Mouse (Mus musculus) cerebellum, adult 2 months (tissue): ENCODE measurements around the gene Il15. TPM values are rescaled to one million over a fixed set of nuclear protein-coding genes. Genes with fewer than 3 reads are reported as not detected.

ENCODE experiments used
- DNase-seq, 2 experiments: peaks; one replicate each; pipeline ENCODE4 v3.0.0; 2021
- H3K27ac ChIP-seq: fragments of 200-500 bp; 2 replicates; pipeline ENCODE4 v1.5.1; 2012; ENCODE audit warnings: low read length, control low read depth, inconsistent platforms; ENCODE audit not compliant: insufficient read depth
- H3K27me3 ChIP-seq: fragments of 200-500 bp; 2 replicates; pipeline ENCODE4 v1.6.1; 2012; ENCODE audit warnings: inconsistent platforms, mild to moderate bottlenecking, low read length, moderate library complexity; ENCODE audit not compliant: control insufficient read depth, insufficient read depth
- H3K4me1 ChIP-seq: fragments of 200-500 bp; 2 replicates; pipeline ENCODE4 v1.6.1; 2011; ENCODE audit warnings: low read length; ENCODE audit not compliant: control insufficient read depth, insufficient read depth
- H3K4me3 ChIP-seq: fragments of 200-500 bp; replicated peaks from 2 replicates; pipeline ENCODE3; 2011; ENCODE audit warnings: mild to moderate bottlenecking, low read depth, low read length, control low read depth; ENCODE audit not compliant: insufficient read depth
- CTCF ChIP-seq: fragments of 200-500 bp; IDR thresholded peaks from 2 replicates; pipeline ENCODE4 v1.5.1; 2011; ENCODE audit warnings: low read depth, mild to moderate bottlenecking, control low read depth, low read length, moderate library complexity, borderline replicate concordance; ENCODE audit not compliant: insufficient read depth
- POLR2A ChIP-seq: fragments of 200-500 bp; IDR thresholded peaks from 2 replicates; pipeline ENCODE4 v1.6.1; 2011; ENCODE audit warnings: low read length, control low read depth, borderline replicate concordance; ENCODE audit not compliant: insufficient read depth
- WGBS: fragments of 180-500 bp; shearing (Covaris S2); methylation state at CpG from one replicate; pipeline ENCODE4 v1.1.7; 2018; 5-methylcytosine and 5-hydroxymethylcytosine counted together
- polyA plus RNA-seq: library from polyadenylated mRNA; depleted of rRNA; stranded (reverse); fragments of >200 nt; gene quantifications from 2 replicates; pipeline ENCODE4 v1.2.3, GENCODE M21; 2012

Gene Il15
- polyA plus RNA-seq, 1 experiment = 5.4 TPM

- 2% methylated on average over 1 of the region's 1 CpGs for WGBS
- peak in 1 of 2 experiments; percentile 43 for DNase-seq
- Histone ChIP-seq H3K27ac (no peak overlapping the region), H3K4me1 (no peaks in the 10 kb centered on the region), H3K4me3 (no peak overlapping the region), H3K27me3 (no peaks in the 10 kb centered on the region)
- TF ChIP-seq POLR2A = no peak
- no peak for TF ChIP-seq CTCF
Observed at GRCm38 (mm10) chr8:82306424-82306823, 96.6 kb downstream of the Il15 start.

DNA sequence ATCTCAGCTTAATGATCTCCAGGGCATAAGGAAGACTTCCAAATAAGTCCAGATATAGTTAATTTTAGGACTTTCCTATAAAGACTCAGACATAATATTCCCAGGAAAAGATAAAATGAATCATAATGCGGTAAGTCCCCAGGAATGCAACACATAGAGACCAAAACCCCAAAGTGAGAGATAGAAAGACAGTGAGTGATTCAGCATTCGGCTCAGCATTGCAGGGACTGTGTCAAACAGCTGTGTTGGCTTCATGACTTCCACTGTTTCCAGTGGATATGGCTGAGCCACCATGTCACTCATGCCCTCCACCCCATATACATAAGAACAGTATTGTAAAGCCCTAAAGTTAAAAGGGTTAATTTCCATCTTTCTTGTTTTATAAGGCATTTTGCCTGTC is 106.8 kb downstream of the Il15 start:
- H3K27me3 ChIP-seq = no peaks in the 10 kb centered on the region
- H3K27ac ChIP-seq = no peak overlapping the region
- H3K4me3 ChIP-seq = no peak overlapping the region
- no peaks in the 10 kb centered on the region for H3K4me1 ChIP-seq
- DNase-seq = no peak
- 85% methylated on average over 2 of the region's 2 CpGs for WGBS
- TF ChIP-seq CTCF = no peak
- no peak for TF ChIP-seq POLR2A

- H3K27me3 ChIP-seq = no peaks in the 10 kb centered on the region
- 91% methylated on average over 5 of the region's 5 CpGs for WGBS
- no peaks in the 10 kb centered on the region for H3K4me1 ChIP-seq
- no peak overlapping the region for H3K27ac ChIP-seq
- H3K4me3 ChIP-seq = no peak overlapping the region
- DNase-seq = no peak
- no peak for TF ChIP-seq CTCF
- TF ChIP-seq POLR2A = no peak
Observed at GRCm38 (mm10) chr8:82291659-82292058, 111.4 kb downstream of the Il15 start.

GRCm38 (mm10) chr8:82285866-82286265 is 117.2 kb downstream of the Il15 start:
- Histone ChIP-seq H3K27ac (no peak overlapping the region), H3K27me3 (no peaks in the 10 kb centered on the region), H3K4me1 (peaks cover 3% of the 10 kb centered on the region; the same call in 1 of the 2 replicates), H3K4me3 (no peak overlapping the region)
- DNase-seq = peak; percentile 50 to 75
- 24% methylated on average over 3 of the region's 3 CpGs for WGBS
- TF ChIP-seq POLR2A = no peak
- no peak for TF ChIP-seq CTCF

DNA sequence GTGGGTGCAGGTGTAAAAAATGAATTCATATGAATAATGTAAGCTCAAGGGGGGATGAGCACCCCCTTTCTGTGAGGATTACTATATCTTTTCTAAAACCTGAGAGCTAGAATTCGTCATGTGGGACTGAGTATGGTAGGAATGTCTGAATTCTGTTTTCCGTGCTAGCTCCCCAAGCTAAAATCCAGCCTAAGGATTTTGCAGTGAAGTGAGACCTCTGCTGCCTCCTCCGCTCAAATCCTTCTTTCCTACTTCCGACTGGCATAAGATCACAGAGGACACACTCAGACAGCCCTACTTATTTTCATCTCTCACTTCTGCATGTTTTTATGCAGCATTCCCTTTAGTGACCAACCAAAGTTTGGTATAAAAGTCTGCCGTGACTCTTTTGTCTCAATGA is 121.0 kb downstream of the Il15 start:
- no peak for DNase-seq
- 79% methylated on average over 5 of the region's 5 CpGs for WGBS
- peaks cover 3% of the 10 kb centered on the region; the same call in 1 of the 2 replicates for H3K4me1 ChIP-seq
- TF ChIP-seq CTCF (no peak), POLR2A (no peak)
- no peak overlapping the region for H3K4me3 ChIP-seq
- H3K27ac ChIP-seq = no peak overlapping the region
- H3K27me3 ChIP-seq = no peaks in the 10 kb centered on the region
